Mouse (Mus musculus) neural tube, embryonic 11.5 days (tissue): Measurements from ENCODE around the gene Hdgf. TPM values are rescaled to one million over a fixed set of nuclear protein-coding genes. Genes with fewer than 3 reads are reported as not detected.
"Not testable (repeated sequence)": the region's sequence is repeated elsewhere in the genome, so short reads cannot be mapped to it uniquely, and the experiment has no call there.

ENCODE experiments used
- ATAC-seq: fragments of 200-750 bp; cut with Nextera tagmentation; 2 replicates; pipeline ENCODE4 v1.8.0; 2017; ENCODE audit warnings: moderate number of reproducible peaks, mild to moderate bottlenecking, moderate TSS enrichment, moderate library complexity; ENCODE audit not compliant: insufficient read depth, low FRiP score, low TSS enrichment
- DNase-seq: peaks from one replicate; pipeline ENCODE4 v3.0.0-alpha.2; 2015; ENCODE audit warnings: low spot score
- H3K27ac ChIP-seq: fragments of 300-500 bp; sonication (generic); 2 replicates; pipeline ENCODE4 v1.5.1; 2014; ENCODE audit warnings: low read depth, mild to moderate bottlenecking, low read length
- H3K27me3 ChIP-seq: fragments of 300-500 bp; sonication (generic); 2 replicates; pipeline ENCODE4 v1.6.1; 2014; ENCODE audit warnings: mild to moderate bottlenecking, low read length, mixed read lengths; ENCODE audit not compliant: control insufficient read depth, insufficient read depth
- H3K36me3 ChIP-seq: fragments of 300-500 bp; sonication (generic); 2 replicates; pipeline ENCODE4 v1.6.1; 2014; ENCODE audit warnings: mild to moderate bottlenecking, low read length, moderate library complexity, mixed read lengths; ENCODE audit not compliant: control insufficient read depth, insufficient read depth
- H3K4me1 ChIP-seq: fragments of 300-500 bp; sonication (generic); 2 replicates; pipeline ENCODE4 v1.6.1; 2014; ENCODE audit warnings: low read length, mixed read lengths; ENCODE audit not compliant: control insufficient read depth, insufficient read depth
- H3K4me2 ChIP-seq: fragments of 300-500 bp; sonication (generic); 2 replicates; pipeline ENCODE4 v1.6.1; 2014; ENCODE audit warnings: low read depth, mild to moderate bottlenecking, moderate library complexity
- H3K4me3 ChIP-seq: fragments of 300-500 bp; sonication (generic); 2 replicates; pipeline ENCODE4 v1.5.1; 2014; ENCODE audit warnings: low read depth, low read length
- H3K9ac ChIP-seq: fragments of 300-500 bp; sonication (generic); 2 replicates; pipeline ENCODE4 v1.6.1; 2014; ENCODE audit warnings: mild to moderate bottlenecking, low read length
- H3K9me3 ChIP-seq: fragments of 300-500 bp; sonication (generic); 2 replicates; pipeline ENCODE4 v1.6.1; 2016; ENCODE audit warnings: low read length; ENCODE audit not compliant: control insufficient read depth
- WGBS: fragments of 180-500 bp; shearing (Covaris S2); extraction: QIAGEN DNeasy Blood & Tissue Kit; methylation state at CpG from one replicate; pipeline ENCODE4 v1.1.7; 2014; 5-methylcytosine and 5-hydroxymethylcytosine counted together
- polyA plus RNA-seq: library from polyadenylated mRNA; unstranded; fragments of >200 nt; fragmentation: Nextera tagmentation; extraction: Ambion mirVana; gene quantifications from 2 replicates; pipeline ENCODE4 v1.2.1, GENCODE M21; 2014

The Hdgf gene
- polyA plus RNA-seq, 1 experiment from 2014 or later: 256 TPM

DNA sequence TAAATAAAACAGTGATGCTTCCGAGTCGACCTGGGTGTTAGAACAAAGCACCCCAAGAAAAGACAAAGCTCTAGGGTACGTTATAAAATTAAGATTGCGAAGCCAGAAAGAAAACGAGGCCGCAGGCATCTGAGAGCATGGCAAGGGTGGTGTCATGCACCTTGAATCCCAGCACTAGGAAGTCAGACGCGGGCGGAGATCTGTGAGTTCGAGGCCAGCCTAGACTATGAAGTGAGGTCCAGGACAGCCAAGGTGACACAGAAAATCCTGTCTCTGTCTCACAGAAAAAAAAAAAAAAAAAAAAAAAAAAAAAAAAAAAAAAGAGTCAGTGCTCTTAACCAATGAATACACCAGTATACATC lies 20.1 kb upstream of the Hdgf start:
- Histone ChIP-seq H3K9ac (no peak overlapping the region), H3K4me2 (peak overlapping the region; percentile 47), H3K4me1 (peaks cover 11% of the 10 kb centered on the region), H3K27me3 (no peaks in the 10 kb centered on the region), H3K27ac (no peak overlapping the region), H3K4me3 (peak overlapping the region; percentile 90), H3K36me3 (no peaks in the 10 kb centered on the region), H3K9me3 (no peaks in the 10 kb centered on the region)
- ATAC-seq: peak; percentile 21
- DNase-seq: no peak
- WGBS: 15% methylated on average over 10 of the region's 10 CpGs

DNA sequence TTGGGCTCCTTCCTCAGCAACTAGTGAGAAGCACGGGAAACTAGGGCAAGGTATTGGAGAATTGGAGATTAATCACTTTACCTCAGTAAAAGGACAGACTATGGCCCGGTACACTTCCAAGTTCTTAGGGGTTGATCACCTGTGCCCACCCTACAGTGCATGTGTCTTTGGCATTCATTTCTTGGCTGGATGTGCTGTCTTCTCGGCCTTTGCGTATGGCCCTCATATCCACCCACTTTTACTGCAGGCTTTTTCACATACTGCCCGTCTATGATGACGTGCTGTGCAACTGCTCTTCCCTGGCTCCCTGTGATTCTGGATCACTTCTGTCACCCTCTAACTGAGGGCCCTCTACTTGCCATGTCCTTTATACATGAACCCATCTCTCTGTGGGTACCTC lies 19.7 kb upstream of the Hdgf start:
- H3K4me2 ChIP-seq: peak overlapping the region; percentile 47; the same call in 1 of the 2 replicates
- H3K4me1 ChIP-seq: peaks cover 11% of the 10 kb centered on the region
- WGBS: 90% methylated on average over 6 of the region's 6 CpGs
- ATAC-seq (no peak), DNase-seq (no peak)
- no peak overlapping the region for H3K4me3 ChIP-seq
- H3K27ac ChIP-seq: no peak overlapping the region
- no peaks in the 10 kb centered on the region for H3K36me3 ChIP-seq
- no peak overlapping the region for H3K9ac ChIP-seq
- no peaks in the 10 kb centered on the region for H3K27me3 ChIP-seq
- no peaks in the 10 kb centered on the region for H3K9me3 ChIP-seq

DNA sequence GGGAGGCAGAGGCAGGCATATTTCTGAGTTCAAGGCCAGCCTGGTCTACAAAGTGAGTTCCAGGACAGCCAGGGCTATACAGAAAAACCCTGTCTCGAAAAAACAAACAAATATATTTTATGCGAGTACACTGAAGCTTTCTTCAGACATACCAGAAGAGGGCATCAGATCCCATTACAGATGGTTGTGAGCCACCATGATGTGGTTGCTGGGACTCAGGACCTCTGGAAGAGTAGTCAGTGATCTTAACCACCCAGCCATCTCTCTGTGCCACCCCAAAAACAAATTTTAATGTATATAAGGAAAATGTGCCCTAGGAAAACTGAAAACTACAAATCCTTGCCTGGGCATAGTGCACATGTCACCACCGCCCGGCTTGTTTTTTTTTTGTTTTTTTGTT lies 18.7 kb upstream of the Hdgf start:
- H3K27me3 ChIP-seq, H3K4me3 ChIP-seq, H3K9ac ChIP-seq, H3K9me3 ChIP-seq, DNase-seq, H3K4me2 ChIP-seq, H3K27ac ChIP-seq, ATAC-seq, H3K36me3 ChIP-seq: not testable (repeated sequence)
- 86% methylated on average over 4 of the region's 4 CpGs for WGBS
- H3K4me1 ChIP-seq: peaks cover 11% of the 10 kb centered on the region

DNA sequence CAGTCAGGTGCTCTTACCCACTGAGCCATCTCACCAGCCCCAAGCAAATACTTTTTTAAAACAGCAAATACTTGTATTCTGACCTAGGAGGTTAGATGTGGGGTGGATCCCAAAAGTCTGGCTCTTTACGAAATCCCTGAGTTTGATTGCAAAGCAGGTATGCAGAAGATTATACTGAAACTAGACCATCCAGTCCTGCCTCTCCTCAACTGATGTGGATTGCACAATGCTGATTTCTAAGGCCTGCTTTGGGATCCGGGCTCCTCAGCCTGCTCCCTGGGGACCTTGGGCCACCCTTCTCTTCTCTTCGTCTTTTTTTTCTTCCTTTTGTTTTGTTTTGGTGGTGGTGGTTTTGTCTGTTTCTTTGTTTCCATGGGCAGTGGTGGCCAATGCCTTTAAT lies 14.6 kb upstream of the Hdgf start:
- Histone ChIP-seq H3K27me3 (no peaks in the 10 kb centered on the region), H3K9ac (no peak overlapping the region), H3K9me3 (no peaks in the 10 kb centered on the region), H3K27ac (no peak overlapping the region), H3K4me1 (no peaks in the 10 kb centered on the region), H3K4me3 (no peak overlapping the region), H3K36me3 (no peaks in the 10 kb centered on the region), H3K4me2 (no peak overlapping the region)
- ATAC-seq (no peak), DNase-seq (no peak)
- 61% methylated on average over 3 of the region's 3 CpGs for WGBS

DNA sequence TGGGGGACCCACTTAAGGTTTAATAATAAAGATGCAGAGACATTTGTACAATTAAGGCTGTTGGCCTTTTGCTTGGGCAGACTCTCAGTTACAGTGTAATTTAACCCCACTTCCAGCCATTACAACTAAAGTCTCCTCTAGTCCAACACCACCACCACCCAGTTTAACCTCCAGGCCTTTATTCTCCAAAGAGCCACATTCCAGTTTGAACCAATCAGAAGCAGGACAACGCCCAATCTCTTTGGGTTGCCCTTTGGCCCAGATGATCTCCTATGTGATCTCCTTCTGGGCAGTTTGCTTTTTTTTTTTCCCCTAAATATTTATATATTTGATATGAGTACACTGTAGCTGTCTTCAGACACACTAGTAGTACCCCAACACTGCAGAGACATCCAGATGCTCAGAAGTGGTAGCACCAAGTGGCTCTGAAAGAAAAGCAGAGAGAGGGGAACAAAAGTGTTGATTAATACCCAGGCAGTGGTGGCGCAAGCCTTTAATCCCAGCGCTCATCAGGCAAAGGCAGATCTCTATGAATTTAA lies 12.7 kb upstream of the Hdgf start:
- ATAC-seq (no peak), DNase-seq (no peak)
- Histone ChIP-seq H3K9me3 (no peaks in the 10 kb centered on the region), H3K27me3 (no peaks in the 10 kb centered on the region), H3K27ac (no peak overlapping the region), H3K36me3 (no peaks in the 10 kb centered on the region), H3K4me3 (no peak overlapping the region), H3K9ac (no peak overlapping the region), H3K4me1 (no peaks in the 10 kb centered on the region), H3K4me2 (no peak overlapping the region)
- 79% methylated on average over 3 of the region's 3 CpGs for WGBS

DNA sequence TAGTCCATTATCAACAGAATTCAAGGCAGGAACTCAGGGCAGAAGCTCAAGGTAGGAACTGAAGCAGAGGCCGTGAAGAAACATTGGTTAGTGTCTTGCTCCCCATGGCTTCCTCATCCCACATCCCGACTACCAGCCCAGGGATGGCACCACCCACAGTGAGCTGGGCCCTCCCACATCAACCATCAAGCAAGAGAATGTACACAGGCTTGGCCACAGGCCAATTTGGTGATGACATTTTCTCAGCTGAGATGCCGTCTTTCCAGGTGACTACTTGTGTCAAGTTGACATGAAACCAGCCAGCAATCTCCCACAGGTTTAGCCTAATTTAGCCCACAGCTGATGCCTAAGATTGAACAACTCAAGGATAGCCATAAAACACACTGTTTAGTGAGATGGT lies 6.9 kb upstream of the Hdgf start:
- DNase-seq: no peak

DNA sequence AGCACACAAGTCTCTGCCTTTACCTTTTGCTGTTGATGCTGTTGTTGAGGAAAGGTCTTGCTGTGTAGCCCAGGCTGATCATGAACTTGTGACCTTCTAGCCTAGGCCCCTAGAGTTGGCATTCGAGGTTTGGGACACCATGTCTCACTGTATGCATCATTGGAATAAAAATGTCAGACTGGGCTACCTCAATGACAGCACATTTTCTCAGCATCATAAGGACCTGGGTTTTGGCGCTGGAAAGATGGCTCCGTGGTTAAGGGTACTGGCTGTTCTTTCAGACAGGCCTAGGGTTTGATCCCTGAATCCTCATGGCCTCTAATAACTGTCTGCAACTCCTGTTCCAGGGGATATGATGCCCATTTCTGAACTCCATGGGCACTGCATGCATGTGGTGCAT lies 6.3 kb upstream of the Hdgf start:
- DNase-seq: no peak

More for the DNA sequence above, 6.9 kb upstream of the Hdgf start:
- Histone ChIP-seq H3K27me3 (no peaks in the 10 kb centered on the region), H3K9ac (no peak overlapping the region), H3K36me3 (no peaks in the 10 kb centered on the region), H3K4me1 (no peaks in the 10 kb centered on the region), H3K9me3 (no peaks in the 10 kb centered on the region), H3K27ac (no peak overlapping the region), H3K4me3 (no peak overlapping the region), H3K4me2 (no peak overlapping the region)
- ATAC-seq: no peak
- WGBS: 70% methylated on average over 3 of the region's 3 CpGs

DNA sequence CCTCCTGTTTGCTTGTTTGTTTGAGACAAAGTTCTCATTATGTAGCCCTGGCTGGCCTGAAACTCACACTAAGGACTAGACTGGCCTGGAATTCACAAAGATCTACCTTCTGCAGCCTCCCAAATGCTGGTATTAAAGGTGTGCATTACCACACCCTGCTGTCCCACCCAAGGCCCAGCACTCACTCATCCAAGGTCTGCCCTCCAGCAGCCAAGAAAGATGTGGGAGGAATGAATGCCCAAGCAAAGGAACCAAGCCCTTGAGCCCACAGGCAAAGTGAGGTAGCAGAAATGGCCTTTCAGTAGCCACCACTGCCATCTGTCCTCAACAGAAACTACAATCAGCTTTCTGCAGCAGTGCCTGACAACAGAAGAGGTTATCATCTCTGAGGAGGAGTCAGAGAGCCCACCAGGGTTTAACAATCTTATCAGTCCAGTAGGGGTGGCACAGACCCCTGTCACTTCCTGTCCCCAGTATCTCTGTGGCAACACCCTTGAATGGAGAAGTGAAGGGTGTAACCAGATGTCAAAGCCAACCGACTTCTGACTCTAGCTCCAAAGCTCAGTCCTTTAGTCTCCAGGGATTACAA lies 5.0 kb upstream of the Hdgf start:
- Histone ChIP-seq H3K4me1 (no peaks in the 10 kb centered on the region), H3K4me2 (no peak overlapping the region), H3K4me3 (no peak overlapping the region), H3K27me3 (no peaks in the 10 kb centered on the region), H3K36me3 (no peaks in the 10 kb centered on the region), H3K27ac (no peak overlapping the region), H3K9me3 (no peaks in the 10 kb centered on the region), H3K9ac (no peak overlapping the region)
- WGBS: 53% methylated on average over 1 of the region's 1 CpGs
- ATAC-seq (no peak), DNase-seq (no peak)

More for the DNA sequence above, 6.3 kb upstream of the Hdgf start:
- H3K27ac ChIP-seq: no peak overlapping the region
- no peaks in the 10 kb centered on the region for H3K4me1 ChIP-seq
- H3K27me3 ChIP-seq: no peaks in the 10 kb centered on the region
- no peak for ATAC-seq
- no peaks in the 10 kb centered on the region for H3K9me3 ChIP-seq
- H3K9ac ChIP-seq: no peak overlapping the region
- H3K4me2 ChIP-seq: no peak overlapping the region
- WGBS: 81% methylated on average over 3 of the region's 3 CpGs
- H3K4me3 ChIP-seq: no peak overlapping the region
- H3K36me3 ChIP-seq: no peaks in the 10 kb centered on the region

DNA sequence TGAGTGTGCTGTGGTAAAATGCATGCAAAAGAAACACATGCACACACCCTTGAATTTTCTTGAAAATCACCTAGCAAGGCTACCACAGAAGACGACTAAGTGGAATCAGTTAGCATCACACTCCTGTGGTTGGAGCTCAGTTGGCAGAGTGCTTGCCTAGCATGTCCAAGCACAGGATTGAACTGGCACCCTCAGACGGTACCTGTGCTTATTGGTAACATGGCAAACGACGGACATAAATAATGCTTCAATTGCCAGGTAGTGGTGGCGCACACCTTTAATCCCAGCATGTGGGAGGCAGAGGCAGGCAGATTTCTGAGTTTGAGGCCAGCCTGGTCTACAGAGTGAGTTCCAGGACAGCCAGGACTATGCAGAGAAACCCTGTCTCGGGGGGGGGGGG lies 4.2 kb upstream of the Hdgf start:
- WGBS: 71% methylated on average over 6 of the region's 6 CpGs
- H3K36me3 ChIP-seq, H3K9me3 ChIP-seq, ATAC-seq, H3K9ac ChIP-seq, H3K4me3 ChIP-seq, H3K27me3 ChIP-seq, DNase-seq, H3K27ac ChIP-seq, H3K4me1 ChIP-seq, H3K4me2 ChIP-seq: not testable (repeated sequence)
